Mouse (Mus musculus) lung, postnatal 14 days (tissue): ENCODE data around the gene Cerk.
A peak's percentile ranks its signal among the peaks of the same experiment; 100 is the strongest.
"Not testable (repeated sequence)": the region's sequence is repeated elsewhere in the genome, so short reads cannot be mapped to it uniquely, and the experiment has no call there.

Experiments used
- DNase-seq: peaks from one replicate; pipeline ENCODE4 v3.0.0; 2021

Gene Cerk

DNA sequence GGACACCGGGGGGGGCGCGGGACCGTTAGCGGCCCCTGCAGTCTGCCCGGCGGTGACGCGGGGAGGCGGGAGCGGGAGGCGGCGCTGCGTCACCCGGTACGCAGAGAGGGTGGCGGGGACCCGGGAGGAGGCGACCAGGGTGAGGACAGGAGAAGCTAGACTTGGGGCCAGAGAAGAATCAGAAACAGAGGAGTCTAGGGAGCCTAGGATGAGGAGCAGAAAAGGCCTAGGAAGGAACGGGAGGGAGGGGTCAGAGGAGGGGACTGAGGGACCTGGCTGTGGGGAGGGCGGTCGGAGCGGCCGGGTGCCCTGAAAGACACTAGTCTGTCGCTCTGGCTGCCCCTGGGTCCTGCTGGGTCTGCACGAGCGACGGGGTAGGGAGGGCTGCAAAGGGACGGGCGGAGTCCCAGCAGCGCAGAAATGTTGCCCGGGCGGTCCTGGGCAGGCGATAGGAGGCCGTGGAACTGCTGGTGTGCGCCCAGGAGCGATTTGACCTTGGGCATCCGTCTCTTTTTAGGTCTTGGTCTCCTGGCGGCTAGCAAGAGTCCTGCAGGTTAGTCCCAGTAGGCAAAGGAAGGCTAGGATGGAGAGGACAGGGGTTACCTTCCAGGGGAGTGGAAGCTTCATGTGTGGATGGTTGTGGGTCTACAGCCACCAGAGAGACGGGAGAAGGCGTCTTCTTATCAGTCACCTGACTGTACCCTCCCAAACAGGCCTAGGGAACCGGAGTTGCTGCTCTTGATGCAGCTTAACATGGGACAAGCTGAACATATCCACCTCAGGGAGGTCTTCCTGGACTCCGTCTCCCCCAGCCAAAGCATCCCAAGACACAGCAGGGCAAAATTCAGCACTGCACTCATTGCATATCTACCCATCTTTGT, at the start of gene Cerk:
Gene Cerk (minus strand): TSS at position 453 of the 881 bp plus-strand sequence.
- DNase-seq: peak; percentile 85

DNA sequence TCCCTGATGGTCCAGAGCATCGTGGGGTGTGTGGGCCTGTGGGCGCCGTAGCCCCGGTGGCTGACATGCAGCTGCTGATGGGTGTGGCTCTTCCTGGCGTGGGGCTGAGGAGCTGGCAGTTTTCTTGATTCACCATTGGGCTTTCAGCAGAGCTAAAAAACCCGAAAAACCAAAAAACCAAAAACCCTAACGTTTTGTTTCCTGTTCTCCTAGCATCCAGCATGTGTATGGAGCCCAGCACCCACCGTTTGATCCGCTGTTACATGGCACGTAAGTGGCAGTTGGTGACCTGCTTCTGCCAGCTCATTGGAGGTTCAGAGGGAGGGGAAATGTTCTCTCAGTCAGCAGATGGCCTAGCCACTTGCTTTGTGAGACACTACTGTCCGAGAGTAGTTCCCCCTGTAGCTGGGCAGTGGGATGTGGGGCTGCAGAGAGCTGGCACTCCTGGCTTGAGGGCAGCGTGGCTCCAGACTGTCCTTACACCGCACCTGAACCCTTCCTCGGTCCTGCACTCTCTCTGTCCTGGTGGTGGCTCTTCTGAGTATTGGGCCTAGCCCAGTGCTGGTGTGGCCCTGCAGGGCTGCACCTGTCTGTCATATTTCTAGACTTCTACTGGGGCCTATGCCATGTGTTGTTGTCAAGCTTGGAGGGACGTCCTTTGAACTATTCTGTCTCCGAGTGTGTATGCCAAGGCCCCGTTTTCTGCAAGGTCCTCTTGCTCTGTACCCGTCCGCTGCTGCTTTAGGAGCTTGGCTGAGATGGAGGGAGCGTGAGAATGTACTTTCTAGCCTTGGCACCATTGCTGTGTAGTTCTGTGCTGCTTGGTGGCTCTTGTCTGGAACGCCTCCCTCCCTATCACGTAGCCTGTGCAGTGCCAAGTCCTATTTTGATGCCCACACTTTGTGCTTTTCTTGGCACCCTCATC, 48.8 kb upstream of the Cerk start:
- no peak for DNase-seq

DNA sequence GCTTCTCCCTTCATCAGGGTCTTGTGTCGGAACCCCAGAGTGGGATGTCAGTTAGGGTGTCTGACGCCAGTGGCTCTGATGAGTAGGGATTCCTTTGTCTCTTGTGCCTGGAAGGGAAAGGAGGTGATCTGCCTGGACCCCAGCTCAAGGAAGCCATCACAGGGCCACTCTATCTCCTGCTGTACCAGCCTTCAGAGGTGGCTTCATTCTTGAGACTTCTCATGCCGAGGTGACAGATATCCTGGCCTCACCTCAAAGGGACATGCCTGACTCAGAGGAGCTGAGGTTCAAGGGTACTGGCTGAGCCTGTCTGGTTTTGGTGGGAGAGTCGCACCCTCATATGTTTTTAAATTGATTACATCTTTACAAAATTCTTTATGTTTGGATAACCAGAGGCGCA, 48.1 kb upstream of the Cerk start:
- DNase-seq: no peak

DNA sequence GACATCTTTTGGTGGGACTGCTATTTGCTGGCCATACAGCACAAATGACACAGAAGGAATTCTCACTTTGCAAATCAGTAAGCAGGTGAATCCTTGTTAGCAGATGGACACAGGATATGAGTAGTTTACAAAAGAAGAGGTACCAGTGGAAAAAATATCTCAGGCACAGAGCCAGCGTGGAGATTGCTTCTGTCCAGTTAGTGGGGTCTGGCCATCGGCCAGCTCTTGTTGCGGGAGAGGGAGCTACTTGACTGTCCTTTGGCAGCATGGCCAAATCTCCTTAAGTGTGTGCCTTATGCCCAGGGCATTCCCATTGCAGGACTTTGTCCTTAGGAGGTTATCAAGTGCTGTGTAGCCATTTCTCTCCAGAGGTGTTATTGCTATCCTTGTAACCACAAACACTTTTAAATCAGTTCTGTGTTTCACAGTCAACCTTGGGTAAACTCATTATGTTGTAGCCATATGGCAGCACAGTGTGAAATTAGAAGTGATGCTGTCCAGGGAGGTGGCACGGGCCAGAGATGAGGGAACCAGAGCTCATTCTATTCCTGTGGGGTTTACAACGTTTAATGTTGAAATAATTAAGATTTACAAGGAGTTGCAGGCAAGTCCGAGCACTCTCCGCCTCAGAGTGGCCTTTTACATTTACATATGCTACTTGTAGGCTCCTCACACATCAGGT, 46.0 kb upstream of the Cerk start:
- no peak for DNase-seq

DNA sequence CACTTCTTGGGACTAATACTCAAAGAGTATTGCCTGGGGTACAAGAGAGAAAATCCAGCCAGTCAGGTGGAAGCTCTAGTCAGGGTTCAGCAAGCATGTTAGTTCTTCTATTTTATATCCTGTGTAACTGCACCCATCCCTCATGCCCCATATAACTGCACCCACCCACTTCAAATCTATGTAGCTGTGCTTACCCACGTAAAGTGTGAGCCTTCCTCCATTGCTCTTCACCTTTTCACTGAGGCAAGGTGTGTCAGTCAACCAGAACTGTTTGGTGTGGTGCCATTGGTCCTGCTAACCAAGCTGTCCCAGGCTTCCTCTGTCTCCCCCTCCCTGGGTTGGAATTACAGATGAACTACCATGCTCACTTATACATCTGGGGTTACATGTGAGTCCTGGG, 45.2 kb upstream of the Cerk start:
- DNase-seq: no peak

DNA sequence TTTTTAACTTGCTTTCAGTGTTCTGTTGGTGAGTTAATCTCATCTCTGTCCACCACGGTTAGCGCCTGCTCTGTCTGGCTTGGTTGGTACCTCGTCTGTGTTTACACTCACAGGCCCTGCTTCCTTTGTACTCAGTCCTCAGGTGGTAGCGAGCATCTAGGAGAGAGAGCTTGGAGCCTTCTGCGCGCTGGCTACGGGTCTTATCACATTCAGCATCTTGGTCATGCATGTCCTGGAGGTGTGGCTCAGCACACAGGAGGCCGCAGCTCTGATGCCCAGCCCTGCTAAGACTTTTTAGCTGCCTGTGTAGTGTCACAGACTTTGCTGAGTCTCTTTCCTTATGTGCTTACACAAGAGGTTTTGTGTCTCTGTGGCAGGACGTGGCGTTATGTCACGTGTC, 43.7 kb upstream of the Cerk start:
- DNase-seq: no peak

DNA sequence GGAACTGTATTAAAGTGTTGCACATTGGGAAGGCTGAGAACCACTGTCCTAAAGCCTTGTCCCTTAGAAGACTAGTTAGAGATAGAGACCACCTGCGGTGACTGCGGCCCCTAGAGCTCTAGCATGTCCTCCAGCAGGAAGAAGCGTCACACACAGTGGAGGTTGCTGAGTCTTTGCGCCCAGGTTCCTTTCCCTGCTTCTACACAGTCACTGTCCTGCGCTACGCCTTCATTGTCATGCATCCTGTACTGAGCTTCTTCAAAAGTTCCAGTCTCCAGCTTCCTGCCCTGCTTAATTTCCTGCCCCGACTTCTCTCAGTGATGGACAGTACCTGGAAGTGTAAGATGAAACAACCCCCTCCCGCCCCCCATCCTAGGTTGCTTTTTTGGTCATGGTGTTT, 43.1 kb upstream of the Cerk start:
- no peak for DNase-seq

DNA sequence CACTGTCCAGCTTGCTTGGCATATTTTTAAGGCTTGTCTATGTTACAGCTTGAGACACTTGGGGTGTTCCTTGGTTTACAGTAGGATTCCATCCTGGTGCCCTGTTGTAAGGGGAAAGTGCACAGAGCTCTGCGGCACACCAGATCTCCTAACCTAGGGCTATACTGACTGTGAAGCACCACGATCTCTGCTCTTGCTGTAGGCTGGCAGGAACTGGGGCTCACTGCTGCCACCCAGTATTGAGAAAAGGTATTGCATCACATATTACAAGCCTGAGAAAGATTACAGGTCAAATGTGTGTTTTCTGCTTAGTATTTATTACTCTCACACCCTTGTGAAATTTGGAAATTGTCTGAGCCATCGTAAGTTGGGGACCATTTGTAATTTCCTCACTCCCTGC, 42.2 kb upstream of the Cerk start:
- DNase-seq: peak; percentile 66

DNA sequence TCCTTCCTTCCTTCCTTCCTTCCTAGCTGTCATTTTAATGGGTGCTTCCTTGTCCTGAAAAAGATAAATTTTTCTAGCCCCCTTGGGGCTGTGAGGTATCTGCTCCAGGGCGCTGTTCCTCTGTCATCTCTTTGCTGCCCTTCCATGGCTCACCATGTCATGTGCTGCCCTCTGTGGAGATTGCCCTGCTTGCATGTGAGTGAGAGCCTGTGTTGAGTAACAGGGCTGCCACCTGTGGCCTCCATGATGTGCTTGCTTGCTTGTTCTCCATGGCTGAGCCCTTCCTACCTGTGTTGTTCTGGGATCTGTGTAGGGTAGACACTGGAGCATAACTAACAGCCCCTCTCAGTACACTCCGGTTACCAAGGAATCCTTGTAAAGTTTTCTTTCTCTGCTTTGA, 41.0 kb upstream of the Cerk start:
- DNase-seq: no peak

DNA sequence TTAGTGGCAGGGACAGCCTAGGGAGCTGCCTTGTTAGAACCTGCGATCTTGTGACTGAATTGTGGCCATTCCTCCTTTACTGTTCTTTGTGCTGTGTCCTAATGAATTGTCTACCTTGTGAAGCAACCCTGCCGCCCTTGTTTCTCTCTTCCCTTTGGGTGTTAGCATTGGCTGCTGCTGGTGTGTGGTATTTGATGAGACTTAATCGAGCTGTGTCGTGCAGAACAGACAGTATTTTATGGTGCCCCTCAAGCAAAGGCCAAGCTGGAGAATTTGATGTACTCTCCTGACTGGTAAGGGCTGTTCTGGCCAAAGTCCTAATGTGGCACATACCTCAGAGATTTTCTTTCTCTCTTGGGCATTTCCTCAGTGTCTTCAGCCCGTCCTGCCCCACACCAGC, 40.3 kb upstream of the Cerk start:
- DNase-seq: no peak

DNA sequence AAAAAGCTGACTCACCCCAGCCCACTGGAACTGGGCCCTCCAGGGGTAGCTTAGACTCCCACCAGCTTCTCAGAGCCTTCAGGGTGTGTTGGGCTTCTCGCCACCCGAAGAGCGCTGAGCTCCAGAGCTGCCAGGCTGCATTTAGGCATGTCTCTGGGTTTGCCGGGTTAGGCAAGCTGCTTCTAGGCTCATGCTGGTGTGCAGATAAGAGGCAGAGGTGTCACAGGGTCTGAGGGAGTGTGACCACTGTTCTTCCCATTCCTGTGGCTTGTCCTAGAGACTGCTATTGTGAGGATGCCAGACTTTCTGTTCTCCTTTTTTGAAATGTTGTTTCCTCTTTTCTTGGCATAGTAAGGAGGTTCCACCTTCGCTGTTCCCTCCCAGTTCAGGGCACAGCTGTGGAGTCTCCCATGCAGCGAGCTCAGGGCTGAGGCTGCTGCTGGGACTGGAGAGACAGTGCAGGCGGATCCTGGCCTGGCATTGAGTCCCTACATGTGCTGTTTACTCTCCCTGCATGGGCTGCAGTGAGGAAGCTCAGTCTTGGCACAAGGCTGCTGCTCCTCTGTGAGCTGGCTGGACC, 39.1 kb upstream of the Cerk start:
- DNase-seq: no peak

DNA sequence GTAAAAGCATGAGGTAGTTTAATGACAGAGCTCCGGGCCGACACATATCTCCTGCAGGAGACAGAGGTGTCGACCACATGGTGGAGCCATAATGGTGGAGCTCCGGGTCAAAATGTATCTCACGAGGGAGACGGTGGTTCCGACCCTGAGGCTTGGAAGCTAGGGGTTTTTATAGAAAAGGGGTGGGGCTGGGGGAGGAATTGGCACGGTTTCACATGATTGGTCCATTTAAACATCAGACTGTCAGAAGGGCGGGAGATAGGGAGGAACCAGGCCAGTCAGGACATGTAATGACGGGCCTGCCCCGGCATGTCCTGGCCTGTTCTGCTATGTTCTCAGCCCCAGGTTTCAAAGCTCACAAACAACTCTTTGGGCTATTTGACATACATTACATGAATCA, 36.0 kb upstream of the Cerk start:
- not testable (repeated sequence) for DNase-seq

DNA sequence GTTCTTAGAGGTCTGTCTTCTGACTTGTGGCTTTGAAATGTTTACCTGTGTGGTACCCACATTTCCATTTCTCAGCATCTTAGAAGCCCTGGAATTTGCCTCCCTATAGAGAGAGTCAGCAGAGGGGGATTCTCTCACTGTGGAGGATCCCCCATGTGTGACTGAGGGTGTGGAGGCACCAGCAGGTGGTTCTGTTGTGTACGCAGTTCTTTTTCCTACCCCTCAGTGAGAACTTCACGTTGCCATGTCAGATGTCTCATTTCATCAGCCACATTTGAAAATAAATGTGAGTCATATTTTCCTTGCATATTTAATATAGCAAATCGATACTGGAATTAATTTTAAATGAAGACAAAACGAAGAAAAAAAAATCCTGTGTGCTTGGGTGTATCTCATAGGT, 35.4 kb upstream of the Cerk start:
- DNase-seq: no peak

DNA sequence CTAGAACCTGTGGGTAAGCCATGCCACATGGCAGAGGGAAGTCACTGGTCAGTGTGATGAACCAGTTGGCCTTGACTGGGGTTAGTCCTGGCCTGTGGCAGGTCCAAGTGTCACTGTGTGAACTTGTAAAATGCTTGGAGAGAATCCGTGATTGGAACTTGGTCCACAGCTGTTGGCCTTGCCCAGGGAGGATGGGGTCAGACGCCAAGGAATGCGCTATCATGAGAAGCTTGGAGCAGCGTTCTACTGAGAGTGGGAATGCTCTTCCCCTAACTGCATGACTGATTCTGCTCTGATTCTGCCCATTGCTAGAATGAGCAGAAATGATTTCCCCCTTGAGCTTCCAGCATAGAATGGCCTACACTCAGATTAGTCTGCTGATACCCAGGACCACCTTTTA, 34.8 kb upstream of the Cerk start:
- peak; percentile 30 for DNase-seq

DNA sequence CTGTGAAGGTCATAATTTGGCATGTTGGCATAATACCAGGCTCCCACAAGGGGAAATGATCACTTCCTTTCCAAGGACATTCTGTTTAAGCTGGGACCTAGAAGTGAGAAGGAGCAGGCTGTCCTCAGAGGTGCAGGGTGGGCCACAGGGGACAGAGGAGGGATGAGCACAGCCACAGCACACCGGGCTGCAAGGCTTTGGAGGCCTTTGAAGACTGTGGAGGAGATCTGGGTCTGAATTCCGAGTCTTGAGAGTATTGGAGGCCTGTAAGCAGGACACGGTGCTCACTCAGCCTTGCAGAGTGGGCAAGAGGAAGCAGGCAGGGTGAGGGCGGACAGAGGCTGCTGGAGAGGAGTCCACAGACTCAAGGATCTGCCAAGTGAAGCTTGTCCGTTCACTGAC, 34.3 kb upstream of the Cerk start:
- peak; percentile 68 for DNase-seq

DNA sequence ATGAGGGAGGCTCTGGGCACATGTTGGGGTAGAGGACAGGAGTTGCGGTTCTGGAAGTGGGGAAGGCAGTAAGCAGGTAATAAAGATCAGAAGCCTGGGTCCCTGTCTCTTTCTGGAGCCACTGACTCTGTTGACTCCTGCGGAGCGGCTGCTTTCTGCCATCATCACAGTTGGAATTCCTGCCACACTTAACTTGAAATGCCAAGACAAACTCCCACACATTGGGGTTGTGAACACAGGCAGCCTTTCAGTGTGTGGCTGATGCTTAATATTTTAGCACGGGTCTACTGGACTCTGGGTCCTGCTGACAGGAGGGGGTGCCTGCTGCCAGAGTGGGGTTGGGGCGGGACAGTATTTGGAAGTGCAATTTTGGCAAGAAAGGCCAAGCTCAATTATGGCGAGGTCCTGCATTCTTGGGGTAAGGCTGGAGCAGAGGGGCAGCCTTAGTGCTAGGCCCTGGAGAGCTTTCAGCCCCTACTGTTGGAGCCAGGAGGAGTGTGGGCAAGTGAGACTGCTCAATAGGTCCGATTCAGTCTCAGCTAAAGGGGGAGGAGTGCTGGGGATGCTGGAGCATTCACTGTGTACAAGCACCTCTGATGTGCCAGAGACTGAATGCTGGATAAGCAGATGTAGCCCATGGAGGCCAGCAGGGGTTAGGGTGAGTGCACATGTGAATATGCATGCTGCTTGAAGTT, 33.7 kb upstream of the Cerk start:
- DNase-seq: no peak

DNA sequence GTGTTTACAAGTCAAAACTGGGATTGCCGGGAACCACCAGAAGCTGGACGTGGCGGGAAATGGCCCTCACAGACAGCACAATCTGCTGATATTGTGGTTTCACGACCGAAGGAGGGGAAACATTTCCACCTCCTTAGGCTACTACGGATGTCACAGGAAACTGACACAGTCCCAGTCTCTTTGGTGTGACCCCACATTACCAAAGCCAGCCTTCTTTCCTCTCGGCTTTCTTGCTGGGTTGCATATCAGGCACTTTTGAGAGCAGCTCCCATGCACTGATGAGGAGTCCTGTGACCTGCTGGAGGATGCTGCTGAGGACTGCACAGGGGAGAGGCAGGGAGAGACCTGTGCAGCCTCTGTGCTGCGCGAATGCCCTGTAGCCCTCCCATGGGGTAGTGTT, 30.7 kb upstream of the Cerk start:
- DNase-seq: not testable (repeated sequence)

DNA sequence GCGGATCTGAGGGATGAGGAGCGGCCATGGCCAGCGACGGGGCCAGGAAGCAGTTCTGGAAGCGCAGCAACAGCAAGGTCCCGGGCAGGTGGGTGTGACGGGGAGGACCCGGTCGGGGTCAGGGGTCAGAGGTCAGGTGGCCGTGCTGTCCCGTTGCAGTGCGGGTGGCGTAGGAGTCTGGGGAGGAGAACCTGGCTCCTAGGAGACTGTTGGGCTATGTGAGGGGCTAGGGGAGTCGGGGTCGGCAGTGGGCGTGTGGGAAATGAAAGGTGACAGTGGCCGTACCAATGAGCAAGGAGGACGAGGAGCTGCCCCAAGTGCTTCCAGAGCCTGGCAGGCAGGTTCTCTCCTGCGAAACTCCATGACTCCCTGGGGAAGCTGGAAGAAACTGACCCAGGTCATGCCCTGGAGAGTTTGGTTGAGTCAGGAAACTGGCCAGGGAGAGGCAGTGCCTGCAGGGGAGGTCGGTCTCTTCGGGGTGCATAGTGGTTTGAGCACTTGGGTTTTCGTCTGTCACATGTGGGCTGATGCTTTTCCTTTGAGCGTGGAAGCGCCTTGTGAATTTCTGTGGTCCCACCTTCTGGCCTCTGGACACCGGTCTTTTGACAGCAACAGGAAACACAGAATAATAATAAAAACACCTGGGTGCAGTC, 28.7 kb upstream of the Cerk start:
- DNase-seq: no peak

DNA sequence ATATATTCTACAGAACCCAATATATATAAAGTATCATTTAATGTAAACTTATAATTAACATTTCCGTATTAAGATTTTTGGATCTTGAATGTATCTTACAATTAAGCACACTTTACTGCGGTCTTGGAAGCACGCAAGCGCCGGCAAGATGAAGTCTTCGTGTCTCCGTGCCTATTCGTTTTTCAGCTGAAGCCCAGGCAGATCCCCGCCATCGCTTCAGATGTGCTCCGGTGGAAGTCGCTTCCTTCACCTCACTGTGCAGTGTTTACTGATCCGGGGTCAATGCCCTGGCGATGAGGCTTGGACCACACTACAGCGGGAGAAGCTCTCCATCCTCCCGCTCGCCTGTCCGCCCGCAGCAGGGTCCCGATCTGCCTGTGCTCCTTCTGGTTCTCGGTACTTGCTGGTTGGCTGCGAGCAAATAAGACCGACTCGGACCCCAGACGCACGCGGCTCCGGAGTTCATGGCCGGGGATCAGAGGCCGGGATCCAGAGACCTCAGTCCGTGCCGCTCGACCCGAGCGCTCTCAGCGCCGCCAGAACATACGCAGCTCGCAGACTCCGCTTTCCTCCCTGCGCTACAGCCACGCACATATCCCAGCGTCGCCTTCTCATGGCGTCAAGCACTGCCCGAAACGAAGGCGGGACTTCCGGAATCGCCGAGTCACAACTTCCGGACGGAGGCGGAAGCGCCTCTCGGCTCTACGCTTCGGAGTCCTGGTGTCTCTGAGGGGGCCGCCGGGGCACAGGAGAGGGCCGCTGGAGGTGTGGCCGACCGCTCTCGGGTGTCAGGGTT, 28.0 kb upstream of the Cerk start, which contains the start of gene Tbc1d22a:
Gene Tbc1d22a (plus strand): TSS at position 707 of the 796 bp plus-strand sequence.
- peak; percentile 95 for DNase-seq

DNA sequence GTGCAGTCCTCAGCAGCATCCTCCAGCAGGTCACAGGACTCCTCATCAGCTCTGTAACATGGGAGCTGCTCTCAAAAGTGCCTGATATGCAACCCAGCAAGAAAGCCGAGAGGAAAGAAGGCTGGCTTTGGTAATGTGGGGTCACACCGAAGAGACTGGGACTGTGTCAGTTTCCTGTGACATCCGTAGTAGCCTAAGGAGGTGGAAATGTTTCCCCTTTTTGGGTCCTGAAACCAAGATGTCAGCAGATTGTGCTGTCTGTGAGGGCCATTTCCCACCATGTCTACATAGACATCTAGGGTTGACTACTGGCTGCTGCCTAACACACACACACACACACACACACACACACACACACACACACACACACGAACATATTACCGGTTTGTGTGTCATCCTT, 26.3 kb upstream of the Cerk start:
- DNase-seq: not testable (repeated sequence)

DNA sequence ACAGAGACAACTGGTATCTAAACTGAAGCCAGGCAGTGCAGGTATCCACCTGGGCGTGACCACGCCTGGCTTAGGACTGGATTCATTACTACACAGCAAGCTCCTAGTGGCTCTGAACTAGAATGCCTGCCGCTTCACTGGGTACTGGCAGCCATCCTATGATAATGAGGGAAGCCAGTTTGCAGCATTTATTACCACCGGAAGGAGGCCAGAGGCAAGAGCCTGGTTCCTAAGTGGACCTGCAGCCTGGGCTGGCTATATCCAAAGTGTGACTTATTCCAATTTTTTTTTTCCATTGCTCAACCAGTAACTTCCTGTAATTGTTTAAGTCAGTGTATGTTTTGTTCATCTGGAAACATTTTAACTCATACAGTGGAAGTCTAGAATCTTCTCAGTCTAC, 20.4 kb upstream of the Cerk start:
- DNase-seq: no peak
